Comparison of ENCODE assay signal across 8 mouse cellular contexts in the genomic region with DNA sequence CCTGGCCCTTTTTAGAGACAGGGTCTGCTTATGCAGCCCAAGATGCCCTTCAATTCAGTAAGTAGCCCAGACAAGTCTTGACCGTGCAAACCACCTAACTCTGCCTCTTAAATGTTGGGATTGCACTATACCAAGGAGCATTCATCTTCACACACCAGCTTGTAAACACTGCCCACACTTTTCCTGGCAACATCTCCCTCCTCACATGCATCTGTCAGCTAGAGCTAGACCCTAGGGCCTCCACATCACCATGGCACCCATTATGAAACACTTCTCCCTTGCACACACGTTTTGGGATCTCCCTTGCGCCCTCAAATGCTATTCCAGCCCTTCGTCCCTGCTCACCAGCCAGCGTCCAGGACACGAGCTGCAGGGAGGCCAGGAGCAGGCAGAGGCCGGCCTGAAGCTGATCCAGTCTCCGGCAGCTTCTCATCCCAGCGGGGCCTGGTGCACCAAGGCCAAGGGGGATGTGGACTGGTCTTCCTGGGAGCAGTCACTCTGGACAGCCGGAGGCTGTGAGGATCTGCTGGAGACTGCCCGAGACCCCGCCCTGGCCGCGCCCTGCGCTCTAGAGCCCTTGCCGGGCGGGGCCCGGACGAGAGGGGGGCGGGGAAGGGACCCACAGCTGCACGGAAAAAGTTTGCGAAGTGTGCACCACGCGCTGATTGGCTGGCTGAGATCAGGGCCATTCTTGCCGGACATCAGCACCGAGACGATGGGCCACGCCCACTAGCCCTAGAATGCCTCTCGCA. TPM values are rescaled to one million over a fixed set of nuclear protein-coding genes. Genes with fewer than 3 reads are reported as not detected.
DNase-seq lines count a peak whose midpoint lies in the region; ATAC-seq lines count a peak whose summit lies in the region.

A gene (minus strand): TSS at position 547 of the 752 bp plus-strand sequence.

- peak within 1 kb of the TSS; percentile 3 for H3K4me2 ChIP-seq in intestine, embryonic 16.5 days (ENCODE audit: low read depth, low read length)
- peak within 1 kb of the TSS; percentile 46 for H3K4me2 ChIP-seq in lung, embryonic 15.5 days

- no peaks in the 10 kb centered on the region for H3K9me3 ChIP-seq in intestine, embryonic 16.5 days (ENCODE audit: control insufficient read depth, low read length)
- H3K9me3 ChIP-seq in lung, embryonic 15.5 days = no peaks in the 10 kb centered on the region

- WGBS in intestine, embryonic 16.5 days = 5% methylated on average over 29 of the region's 29 CpGs
- WGBS in lung, embryonic 15.5 days = 3% methylated on average over 29 of the region's 29 CpGs

- peak within 1 kb of the TSS; percentile 1; the same call in 1 of the 2 replicates for H3K4me3 ChIP-seq in intestine, embryonic 16.5 days (ENCODE audit: low read length)
- H3K4me3 ChIP-seq in lung, embryonic 15.5 days = peak within 1 kb of the TSS; percentile 16

- no peak within 1 kb of the TSS for H3K9ac ChIP-seq in intestine, embryonic 16.5 days (ENCODE audit: low read depth, low read length)
- H3K9ac ChIP-seq in lung, embryonic 15.5 days = no peak within 1 kb of the TSS

- DNase-seq in NIH3T3 (ENCODE audit: low read depth) = peak; percentile 74
- DNase-seq in embryo, embryonic 11 days = peak; percentile 81
- peak; percentile 64 for DNase-seq in retina, postnatal 1 day
- DNase-seq in layer of hippocampus, postnatal 14 days (ENCODE audit: low spot score in 2 of 2) = no peak
- DNase-seq in right cerebral cortex, postnatal 25 days = no peak

- no peaks in the 10 kb centered on the region for H3K36me3 ChIP-seq in intestine, embryonic 16.5 days (ENCODE audit: control insufficient read depth, insufficient read depth, low read length)
- no peaks in the 10 kb centered on the region for H3K36me3 ChIP-seq in lung, embryonic 15.5 days

- no peak within 1 kb of the TSS for H3K27ac ChIP-seq in intestine, embryonic 16.5 days (ENCODE audit: low read length)
- no peak within 1 kb of the TSS for H3K27ac ChIP-seq in lung, embryonic 15.5 days

- 0 out of 2 replicates have a peak, but pooled peaks have one; percentile 20 for ATAC-seq in granulocyte monocyte progenitor cell, adult 5-6 weeks (replicated peaks; ENCODE audit: poor library complexity, severe bottlenecking)
- ATAC-seq in intestine, embryonic 16.5 days = peak; percentile 77
- peak; percentile 77; the same call in 1 of the 2 replicates for ATAC-seq in lung, embryonic 15.5 days (ENCODE audit: borderline replicate concordance, extremely low read depth, low FRiP score, low TSS enrichment)

- H3K27me3 ChIP-seq in intestine, embryonic 16.5 days (replicated peaks; ENCODE audit: control insufficient read depth, insufficient read depth, low read length) = peaks cover 7% of the 10 kb centered on the region; the same call in 1 of the 2 replicates
- H3K27me3 ChIP-seq in lung, embryonic 15.5 days = peaks cover 8% of the 10 kb centered on the region; the same call in 1 of the 2 replicates

- H3K4me1 ChIP-seq in intestine, embryonic 16.5 days (ENCODE audit: control insufficient read depth, insufficient read depth, low read length) = no peaks in the 10 kb centered on the region
- H3K4me1 ChIP-seq in lung, embryonic 15.5 days = peaks cover 12% of the 10 kb centered on the region

RNA-seq across cellular contexts. Expression of the gene that starts here (rescaled TPM):
- total RNA-seq in granulocyte monocyte progenitor cell, adult 5-6 weeks (2014; fragmentation: Nextera tagmentation) = 0.28 and 0.41 TPM in 2 replicates
- total RNA-seq in granulocyte monocyte progenitor cell, adult 5-6 weeks (2017) = 0.60 and 0.62 TPM in 2 replicates
- 1.8 and 2.4 TPM in 2 replicates for polyA plus RNA-seq in intestine, embryonic 16.5 days (2015; fragmentation: Nextera tagmentation; extraction: Ambion mirVana)
- 0.99 and 1.4 TPM in 2 replicates for polyA plus RNA-seq in lung, embryonic 15.5 days (2015; fragmentation: Nextera tagmentation; extraction: Ambion mirVana)
- total RNA-seq in layer of hippocampus, postnatal 14 days (2021) = 1 to 10 TPM; 2.3 to 2.7 TPM

Comparison
In these comparisons a context has a peak if more than half of its experiments do, and no peak if none do; other contexts are left out.
1. Peak in ATAC-seq in granulocyte monocyte progenitor cell, adult 5-6 weeks; RNA of the gene not detected or under 1 TPM.
2. DNase-seq: peak in NIH3T3 (single experiment), embryo, embryonic 11 days (single experiment) and retina, postnatal 1 day (single experiment); none in layer of hippocampus, postnatal 14 days (0 of 2) and right cerebral cortex, postnatal 25 days (single experiment).
3. ATAC-seq: peak in every context shown above with its lines; median percentile 77 in intestine, embryonic 16.5 days; 77 in lung, embryonic 15.5 days; 20 in granulocyte monocyte progenitor cell, adult 5-6 weeks.